ENCODE assay signal across 8 mouse cellular contexts in genomic region chr2:25430395-25431233, GRCm38 (mm10). TPM values are rescaled to one million over a fixed set of nuclear protein-coding genes. Genes with fewer than 3 reads are reported as not detected.
DNase-seq lines count a peak whose midpoint lies in the region; ATAC-seq and TF ChIP-seq lines count a peak whose summit lies in the region.

No protein-coding gene starts in this region.

- H3K4me3 ChIP-seq in midbrain, embryonic 10.5 days, result peak overlapping the region; percentile 4; the same call in 1 of the 2 replicates
- no peak overlapping the region for H3K4me3 ChIP-seq in midbrain, embryonic 11.5 days (ENCODE audit: low read depth, low read length)
- no peak overlapping the region for H3K4me3 ChIP-seq in hindbrain, embryonic 11.5 days (ENCODE audit: low read depth, low read length)
- H3K4me3 ChIP-seq in neural tube, embryonic 15.5 days (replicated peaks), result no peak overlapping the region; the same call in 1 of the 2 replicates
- no peak overlapping the region for H3K4me3 ChIP-seq in lung, postnatal 0 days (ENCODE audit: low read depth, low read length)

- 66% methylated on average over 17 of the region's 17 CpGs for WGBS in midbrain, embryonic 10.5 days
- 62% methylated on average over 17 of the region's 17 CpGs for WGBS in midbrain, embryonic 11.5 days
- WGBS in hindbrain, embryonic 11.5 days, result 65% methylated on average over 17 of the region's 17 CpGs
- WGBS in neural tube, embryonic 15.5 days, result 56% methylated on average over 17 of the region's 17 CpGs
- 61% methylated on average over 17 of the region's 17 CpGs for WGBS in lung, postnatal 0 days

- H3K4me1 ChIP-seq in midbrain, embryonic 10.5 days, result peaks cover 48% of the 10 kb centered on the region
- peaks cover 9% of the 10 kb centered on the region for H3K4me1 ChIP-seq in midbrain, embryonic 11.5 days (ENCODE audit: control insufficient read depth, insufficient read depth, low read length)
- H3K4me1 ChIP-seq in hindbrain, embryonic 11.5 days (replicated peaks; ENCODE audit: control insufficient read depth, insufficient read depth, low read length), result peaks cover 3% of the 10 kb centered on the region; the same call in 1 of the 2 replicates
- H3K4me1 ChIP-seq in neural tube, embryonic 15.5 days, result peaks cover 41% of the 10 kb centered on the region
- H3K4me1 ChIP-seq in lung, postnatal 0 days (ENCODE audit: insufficient read depth, low read depth, low read length), result no peaks in the 10 kb centered on the region

- H3K4me2 ChIP-seq in midbrain, embryonic 11.5 days, result no peak overlapping the region
- H3K4me2 ChIP-seq in hindbrain, embryonic 11.5 days (replicated peaks; ENCODE audit: low read depth, low read length), result no peak overlapping the region
- peak overlapping the region; percentile 79 for H3K4me2 ChIP-seq in neural tube, embryonic 15.5 days
- H3K4me2 ChIP-seq in lung, postnatal 0 days (replicated peaks; ENCODE audit: low read depth, low read length), result no peak overlapping the region

- peaks cover 33% of the 10 kb centered on the region for H3K27me3 ChIP-seq in midbrain, embryonic 10.5 days (ENCODE audit: low read depth, poor library complexity, severe bottlenecking)
- peaks cover 4% of the 10 kb centered on the region; the same call in 1 of the 2 replicates for H3K27me3 ChIP-seq in midbrain, embryonic 11.5 days (ENCODE audit: control insufficient read depth, insufficient read depth, low read length)
- H3K27me3 ChIP-seq in hindbrain, embryonic 11.5 days (ENCODE audit: control insufficient read depth, insufficient read depth, low read length), result peaks cover 6% of the 10 kb centered on the region
- H3K27me3 ChIP-seq in neural tube, embryonic 15.5 days (replicated peaks), result no peaks in the 10 kb centered on the region; the same call in 1 of the 2 replicates
- peaks cover 10% of the 10 kb centered on the region; the same call in 1 of the 2 replicates for H3K27me3 ChIP-seq in lung, postnatal 0 days (replicated peaks; ENCODE audit: insufficient read depth, low read length)

- TF ChIP-seq CTCF in lung, postnatal 0 days (IDR thresholded peaks at IDR 0.05), result no peak

- ATAC-seq in midbrain, embryonic 11.5 days (ENCODE audit: low FRiP score), result no peak
- no peak for ATAC-seq in hindbrain, embryonic 11.5 days (ENCODE audit: low FRiP score)
- ATAC-seq in neural tube, embryonic 15.5 days (ENCODE audit: low FRiP score), result no peak
- ATAC-seq in lung, postnatal 0 days, result no peak
- ATAC-seq in erythroblast, adult 5-6 weeks (replicated peaks; ENCODE audit: low FRiP score, poor library complexity, severe bottlenecking), result no peak

- TF ChIP-seq EP300 in lung, postnatal 0 days (IDR thresholded peaks at IDR 0.05), result no peak

- no peak for DNase-seq in midbrain, embryonic 10.5 days (ENCODE audit: low spot score)
- no peak for DNase-seq in midbrain, embryonic 11.5 days (ENCODE audit: low spot score, missing footprints)
- no peak for DNase-seq in hindbrain, embryonic 11.5 days (ENCODE audit: low spot score)
- DNase-seq in kidney, postnatal 10 days, result peak; percentile 64
- DNase-seq in spleen, adult 12 weeks (ENCODE audit: low spot score), result no peak
- DNase-seq in lung, postnatal 0 days (ENCODE audit: low spot score), result no peak

- no peak overlapping the region for H3K9ac ChIP-seq in midbrain, embryonic 11.5 days (ENCODE audit: low read length)
- H3K9ac ChIP-seq in hindbrain, embryonic 11.5 days (ENCODE audit: low read depth, low read length), result peak overlapping the region; percentile 15; the same call in 1 of the 2 replicates
- H3K9ac ChIP-seq in neural tube, embryonic 15.5 days (replicated peaks), result peak overlapping the region; percentile 30; the same call in 1 of the 2 replicates
- no peak overlapping the region for H3K9ac ChIP-seq in lung, postnatal 0 days (replicated peaks; ENCODE audit: low read depth)

- H3K9me3 ChIP-seq in midbrain, embryonic 10.5 days (replicated peaks), result no peaks in the 10 kb centered on the region
- H3K9me3 ChIP-seq in midbrain, embryonic 11.5 days (ENCODE audit: control insufficient read depth, low read length), result no peaks in the 10 kb centered on the region
- no peaks in the 10 kb centered on the region for H3K9me3 ChIP-seq in hindbrain, embryonic 11.5 days (ENCODE audit: control insufficient read depth, low read length)
- no peaks in the 10 kb centered on the region for H3K9me3 ChIP-seq in neural tube, embryonic 15.5 days (replicated peaks)
- H3K9me3 ChIP-seq in lung, postnatal 0 days (ENCODE audit: low read length), result no peaks in the 10 kb centered on the region

- H3K27ac ChIP-seq in midbrain, embryonic 10.5 days (replicated peaks), result no peak overlapping the region; the same call in 1 of the 2 replicates
- H3K27ac ChIP-seq in midbrain, embryonic 11.5 days (ENCODE audit: low read depth, low read length), result no peak overlapping the region
- H3K27ac ChIP-seq in hindbrain, embryonic 11.5 days (ENCODE audit: low read depth, low read length), result no peak overlapping the region
- no peak overlapping the region for H3K27ac ChIP-seq in neural tube, embryonic 15.5 days (replicated peaks)
- H3K27ac ChIP-seq in lung, postnatal 0 days (ENCODE audit: low read length), result no peak overlapping the region

- H3K36me3 ChIP-seq in midbrain, embryonic 10.5 days, result peaks cover 24% of the 10 kb centered on the region
- no peaks in the 10 kb centered on the region for H3K36me3 ChIP-seq in midbrain, embryonic 11.5 days (ENCODE audit: control insufficient read depth, insufficient read depth, low read length)
- no peaks in the 10 kb centered on the region; the same call in 1 of the 2 replicates for H3K36me3 ChIP-seq in hindbrain, embryonic 11.5 days (ENCODE audit: control insufficient read depth, insufficient read depth, low read length)
- peaks cover 28% of the 10 kb centered on the region for H3K36me3 ChIP-seq in neural tube, embryonic 15.5 days
- H3K36me3 ChIP-seq in lung, postnatal 0 days (ENCODE audit: insufficient read depth, low read length), result no peaks in the 10 kb centered on the region

RNA-seq across cellular contexts. Expression of gene Abca2, which starts 2.1 kb away (rescaled TPM):
- 6.2 and 8.1 TPM in 2 replicates for polyA plus RNA-seq in midbrain, embryonic 10.5 days (2016; fragmentation: Nextera tagmentation; extraction: Ambion mirVana)
- polyA plus RNA-seq in midbrain, embryonic 11.5 days (2014; fragmentation: Nextera tagmentation; extraction: Ambion mirVana), result 5.2 and 5.4 TPM in 2 replicates
- polyA plus RNA-seq in hindbrain, embryonic 11.5 days (2014; fragmentation: Nextera tagmentation; extraction: Ambion mirVana), result 3.5 and 3.7 TPM in 2 replicates
- polyA plus RNA-seq in neural tube, embryonic 15.5 days (2015; fragmentation: Nextera tagmentation; extraction: Ambion mirVana), result 11.2 and 13.4 TPM in 2 replicates
- 2.7 and 4.0 TPM in 2 replicates for polyA plus RNA-seq in lung, postnatal 0 days (2015; fragmentation: Nextera tagmentation; extraction: Ambion mirVana)
- total RNA-seq in erythroblast, adult 5-6 weeks (2015; ENCODE audit: low replicate concordance), result 7.7 and 16.7 TPM in 2 replicates
- total RNA-seq in erythroblast, adult 5-6 weeks (2017; ENCODE audit: low replicate concordance), result 4.5 and 7.3 TPM in 2 replicates

RNA-seq across cellular contexts. Expression of gene Fut7, which starts 7.5 kb away (rescaled TPM):
- polyA plus RNA-seq in midbrain, embryonic 10.5 days (2016; fragmentation: Nextera tagmentation; extraction: Ambion mirVana), result not detected in 2 replicates
- not detected in 2 replicates for polyA plus RNA-seq in midbrain, embryonic 11.5 days (2014; fragmentation: Nextera tagmentation; extraction: Ambion mirVana)
- polyA plus RNA-seq in hindbrain, embryonic 11.5 days (2014; fragmentation: Nextera tagmentation; extraction: Ambion mirVana), result 0.11 TPM in 1 of 2 replicates, not detected in the other
- 0.13 and 0.38 TPM in 2 replicates for polyA plus RNA-seq in neural tube, embryonic 15.5 days (2015; fragmentation: Nextera tagmentation; extraction: Ambion mirVana)
- 0.32 and 0.45 TPM in 2 replicates for polyA plus RNA-seq in lung, postnatal 0 days (2015; fragmentation: Nextera tagmentation; extraction: Ambion mirVana)
- total RNA-seq in erythroblast, adult 5-6 weeks (2015; ENCODE audit: low replicate concordance), result 2.7 and 4.0 TPM in 2 replicates
- total RNA-seq in erythroblast, adult 5-6 weeks (2017; ENCODE audit: low replicate concordance), result 4.4 and 4.5 TPM in 2 replicates

RNA-seq across cellular contexts. Expression of gene Clic3, which starts 26.0 kb away (rescaled TPM):
- polyA plus RNA-seq in midbrain, embryonic 10.5 days (2016; fragmentation: Nextera tagmentation; extraction: Ambion mirVana), result 1.1 and 1.9 TPM in 2 replicates
- 0.18 and 0.25 TPM in 2 replicates for polyA plus RNA-seq in midbrain, embryonic 11.5 days (2014; fragmentation: Nextera tagmentation; extraction: Ambion mirVana)
- 0.57 TPM in 1 of 2 replicates, not detected in the other for polyA plus RNA-seq in hindbrain, embryonic 11.5 days (2014; fragmentation: Nextera tagmentation; extraction: Ambion mirVana)
- 1.8 and 2.0 TPM in 2 replicates for polyA plus RNA-seq in neural tube, embryonic 15.5 days (2015; fragmentation: Nextera tagmentation; extraction: Ambion mirVana)
- 633 and 715 TPM in 2 replicates for polyA plus RNA-seq in lung, postnatal 0 days (2015; fragmentation: Nextera tagmentation; extraction: Ambion mirVana)
- not detected in 2 replicates for total RNA-seq in erythroblast, adult 5-6 weeks (2015; ENCODE audit: low replicate concordance)
- not detected in 2 replicates for total RNA-seq in erythroblast, adult 5-6 weeks (2017; ENCODE audit: low replicate concordance)

RNA-seq across cellular contexts. Expression of gene Paxx, which starts 30.3 kb away (rescaled TPM):
- 17.4 and 26.4 TPM in 2 replicates for polyA plus RNA-seq in midbrain, embryonic 10.5 days (2016; fragmentation: Nextera tagmentation; extraction: Ambion mirVana)
- polyA plus RNA-seq in midbrain, embryonic 11.5 days (2014; fragmentation: Nextera tagmentation; extraction: Ambion mirVana), result 21.9 and 23.2 TPM in 2 replicates
- polyA plus RNA-seq in hindbrain, embryonic 11.5 days (2014; fragmentation: Nextera tagmentation; extraction: Ambion mirVana), result 27.6 and 28.0 TPM in 2 replicates
- 100 and 120 TPM in 2 replicates for polyA plus RNA-seq in neural tube, embryonic 15.5 days (2015; fragmentation: Nextera tagmentation; extraction: Ambion mirVana)
- 67.4 and 68.9 TPM in 2 replicates for polyA plus RNA-seq in lung, postnatal 0 days (2015; fragmentation: Nextera tagmentation; extraction: Ambion mirVana)
- 18.2 and 33.8 TPM in 2 replicates for total RNA-seq in erythroblast, adult 5-6 weeks (2015; ENCODE audit: low replicate concordance)
- 8.4 and 10.6 TPM in 2 replicates for total RNA-seq in erythroblast, adult 5-6 weeks (2017; ENCODE audit: low replicate concordance)

RNA-seq across cellular contexts. Expression of gene Npdc1, which starts 31.5 kb away (rescaled TPM):
- polyA plus RNA-seq in midbrain, embryonic 10.5 days (2016; fragmentation: Nextera tagmentation; extraction: Ambion mirVana), result 80.6 and 125 TPM in 2 replicates
- polyA plus RNA-seq in midbrain, embryonic 11.5 days (2014; fragmentation: Nextera tagmentation; extraction: Ambion mirVana), result 101 and 106 TPM in 2 replicates
- polyA plus RNA-seq in hindbrain, embryonic 11.5 days (2014; fragmentation: Nextera tagmentation; extraction: Ambion mirVana), result 123 and 151 TPM in 2 replicates
- 398 and 483 TPM in 2 replicates for polyA plus RNA-seq in neural tube, embryonic 15.5 days (2015; fragmentation: Nextera tagmentation; extraction: Ambion mirVana)
- 42.7 and 45.3 TPM in 2 replicates for polyA plus RNA-seq in lung, postnatal 0 days (2015; fragmentation: Nextera tagmentation; extraction: Ambion mirVana)
- not detected in 2 replicates for total RNA-seq in erythroblast, adult 5-6 weeks (2015; ENCODE audit: low replicate concordance)
- not detected in 2 replicates for total RNA-seq in erythroblast, adult 5-6 weeks (2017; ENCODE audit: low replicate concordance)

Comparison
In these comparisons a context has a peak if more than half of its experiments do, and no peak if none do; other contexts are left out.
1. H3K9ac ChIP-seq: peak in hindbrain, embryonic 11.5 days (single experiment) and neural tube, embryonic 15.5 days (single experiment); none in midbrain, embryonic 11.5 days (single experiment) and lung, postnatal 0 days (single experiment).
2. RNA of gene Clic3, which starts 26.0 kb away (polyA plus RNA-seq): 633 to 715 TPM in lung, postnatal 0 days; 1.8 to 2.0 TPM in neural tube, embryonic 15.5 days, 1.1 to 1.9 TPM in midbrain, embryonic 10.5 days, 0.57 TPM in hindbrain, embryonic 11.5 days and 0.18 to 0.25 TPM in midbrain, embryonic 11.5 days; every median in the first group is over 100 times any median in the second.